Mouse (Mus musculus): ENCODE data around the gene Hhipl1. TPM values are rescaled to one million over a fixed set of nuclear protein-coding genes. Genes with fewer than 3 reads are reported as not detected.

The Hhipl1 gene
- total RNA-seq, 2 experiments from 2014 or later = 0.94 to 1.6 TPM

DNA sequence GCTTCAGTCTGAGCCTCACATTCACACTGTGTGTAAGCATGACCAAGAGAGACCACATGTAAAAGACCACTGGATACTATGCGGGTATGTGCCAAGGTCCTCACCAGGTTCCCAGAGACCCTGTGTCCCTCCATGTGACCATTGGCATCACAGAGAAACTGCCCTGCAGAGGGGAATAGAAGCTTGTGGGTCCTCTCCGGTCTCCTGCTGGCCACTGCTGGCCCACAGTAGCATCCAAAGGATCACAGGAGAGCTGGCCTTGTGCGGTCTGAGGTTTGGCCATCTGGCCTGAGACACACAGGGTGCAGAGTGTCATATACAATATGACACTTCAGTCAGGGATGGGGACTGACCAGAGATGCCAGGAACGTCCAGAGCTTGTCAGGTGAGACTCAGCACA lies 4.0 kb downstream of the Hhipl1 start:
- no peak for DNase-seq
- intact Hi-C loops (cut with DNase I) = no loop called here

DNA sequence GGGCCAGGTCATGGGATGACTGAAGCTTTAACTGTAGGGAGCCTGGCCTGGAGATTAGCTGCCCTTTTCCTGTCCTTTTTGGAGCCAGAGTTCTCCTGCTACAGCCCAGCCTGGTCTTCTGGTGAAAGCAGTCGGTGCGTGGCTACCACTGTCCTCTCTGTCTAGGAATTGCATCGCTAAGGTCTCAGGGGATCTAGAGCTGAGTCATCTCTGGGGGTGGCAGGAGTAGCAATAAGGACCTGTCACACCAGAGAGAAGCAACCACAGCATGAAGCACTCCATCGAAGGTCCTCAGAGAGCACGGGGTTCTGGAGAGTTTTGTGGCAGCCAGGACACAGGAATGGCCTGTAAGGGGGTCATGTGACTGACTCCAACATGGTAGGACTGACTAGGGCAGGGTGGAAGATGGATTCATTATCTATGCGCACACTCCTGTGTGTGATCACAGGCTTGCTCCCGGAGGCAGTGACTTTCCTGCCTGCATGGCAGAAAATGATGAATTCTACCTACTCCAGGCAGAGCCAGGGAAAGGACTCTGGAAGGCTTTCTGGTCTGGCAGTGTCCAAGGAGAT lies 4.5 kb downstream of the Hhipl1 start:
- DNase-seq = no peak
- intact Hi-C loops (cut with DNase I) = no loop called here

DNA sequence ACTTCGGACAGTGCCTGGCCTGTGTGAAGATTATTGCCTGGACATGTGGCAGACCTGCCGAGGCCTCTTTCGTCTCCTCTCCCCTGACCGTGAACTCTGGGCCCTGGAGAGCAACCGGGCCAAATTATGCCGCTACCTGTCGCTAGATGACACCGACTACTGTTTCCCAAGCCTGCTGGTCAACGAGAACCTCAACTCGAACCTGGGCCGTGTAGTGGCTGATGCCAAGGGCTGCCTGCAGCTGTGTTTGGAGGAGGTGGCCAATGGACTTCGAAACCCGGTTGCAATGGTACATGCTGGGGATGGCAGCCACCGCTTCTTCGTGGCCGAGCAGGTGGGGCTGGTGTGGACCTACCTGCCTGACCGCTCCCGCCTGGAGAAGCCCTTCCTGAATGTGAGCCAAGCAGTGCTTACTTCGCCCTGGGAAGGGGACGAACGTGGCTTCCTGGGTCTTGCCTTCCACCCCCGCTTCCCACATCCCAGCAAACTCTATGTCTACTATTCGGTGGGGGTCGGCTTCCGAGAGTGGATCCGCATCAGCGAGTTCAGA lies 5.7 kb downstream of the Hhipl1 start:
- intact Hi-C loops (cut with DNase I) = no loop called here

DNA sequence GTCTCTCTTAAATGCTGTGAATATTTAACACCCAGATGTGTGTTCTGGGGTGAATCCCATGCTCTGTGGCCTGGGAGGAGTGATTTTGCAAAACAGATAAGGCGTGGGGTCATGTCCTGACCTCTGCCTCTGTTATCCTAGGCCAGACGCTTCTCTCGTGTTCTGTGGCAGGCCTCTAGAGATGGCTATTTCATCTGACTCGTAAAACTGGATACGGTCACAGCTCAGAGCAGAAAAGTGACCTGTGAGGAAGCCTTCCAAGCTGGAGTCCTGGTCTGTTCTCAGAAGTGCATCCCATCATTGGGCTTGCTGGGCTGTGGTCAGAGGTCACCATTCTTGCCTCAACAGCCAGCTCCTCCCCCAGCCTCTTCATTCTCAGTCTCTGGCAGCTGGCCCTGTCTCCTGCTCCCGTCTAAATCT lies 6.4 kb downstream of the Hhipl1 start:
- intact Hi-C loops (cut with DNase I) = no loop called here
- no peak for DNase-seq

More for the DNA sequence above, 5.7 kb downstream of the Hhipl1 start:
- DNase-seq = no peak

DNA sequence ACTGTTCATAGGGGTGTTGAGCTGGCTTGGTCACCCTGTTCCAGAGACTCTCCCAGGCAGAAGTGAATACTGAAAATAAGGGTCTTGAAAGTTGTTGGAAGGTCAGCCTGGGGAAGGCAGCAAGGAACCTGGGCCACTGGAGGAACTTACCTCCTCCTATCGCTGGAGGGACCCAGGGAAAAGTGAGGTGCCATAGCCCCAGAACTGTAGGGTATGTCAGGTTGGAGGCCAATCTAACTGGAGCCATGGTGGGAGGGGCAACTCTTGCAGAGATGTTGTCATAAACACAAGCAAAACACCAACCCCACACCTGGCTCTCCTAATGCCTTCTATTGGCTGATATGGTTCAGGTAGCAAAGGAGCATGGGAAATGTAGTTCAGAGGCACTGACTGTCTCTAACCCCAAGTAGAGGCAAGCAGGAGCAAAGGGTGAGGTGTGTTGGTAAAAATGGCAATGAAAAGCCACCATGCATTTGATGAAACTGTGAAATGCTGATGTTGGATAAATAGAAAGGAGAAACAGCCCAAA lies 7.2 kb downstream of the Hhipl1 start:
- no peak for DNase-seq
- intact Hi-C loops (cut with DNase I) = no loop called here

DNA sequence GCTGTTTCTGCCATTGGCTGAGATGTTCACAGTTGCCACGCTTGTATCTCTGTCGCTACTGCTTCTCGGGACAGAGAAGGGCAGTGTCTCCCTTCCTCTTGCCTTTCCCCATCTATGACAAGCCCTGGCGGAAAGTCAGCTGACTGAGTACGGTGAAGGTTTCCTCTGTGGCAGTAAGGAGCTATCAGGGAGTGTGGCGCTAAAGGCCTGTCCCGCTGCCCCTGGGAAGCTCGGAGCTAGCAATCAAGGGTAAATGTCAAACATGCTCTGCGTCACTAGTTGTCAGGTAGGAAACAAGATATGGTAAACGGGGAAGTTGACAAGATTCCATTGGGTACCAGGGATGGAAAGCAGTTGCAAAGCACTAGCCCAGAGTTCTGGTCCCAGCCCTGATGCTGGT lies 9.7 kb downstream of the Hhipl1 start:
- intact Hi-C loops (cut with DNase I) = no loop called here
- DNase-seq = no peak

DNA sequence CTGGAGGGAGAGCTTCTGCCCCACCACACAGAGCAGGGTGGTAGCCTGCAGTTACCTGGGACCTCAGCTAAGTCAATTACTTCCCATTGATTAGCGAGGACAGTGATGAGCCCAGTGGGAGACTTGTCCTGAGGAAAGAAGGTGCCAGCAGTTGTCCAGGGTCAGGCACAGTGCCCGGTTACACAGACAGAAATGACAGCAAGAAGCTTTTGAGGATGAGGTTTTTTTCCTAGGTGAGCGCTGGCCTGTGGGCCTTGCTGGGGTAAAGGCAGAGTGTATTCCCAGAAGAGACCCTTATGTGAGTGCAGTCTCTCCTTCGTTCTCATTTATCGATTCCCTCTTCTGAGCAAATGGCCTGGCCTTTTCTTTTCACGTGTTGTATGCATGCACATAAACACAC lies 10.6 kb downstream of the Hhipl1 start:
- DNase-seq = no peak
- intact Hi-C loops (cut with DNase I) = no loop called here

DNA sequence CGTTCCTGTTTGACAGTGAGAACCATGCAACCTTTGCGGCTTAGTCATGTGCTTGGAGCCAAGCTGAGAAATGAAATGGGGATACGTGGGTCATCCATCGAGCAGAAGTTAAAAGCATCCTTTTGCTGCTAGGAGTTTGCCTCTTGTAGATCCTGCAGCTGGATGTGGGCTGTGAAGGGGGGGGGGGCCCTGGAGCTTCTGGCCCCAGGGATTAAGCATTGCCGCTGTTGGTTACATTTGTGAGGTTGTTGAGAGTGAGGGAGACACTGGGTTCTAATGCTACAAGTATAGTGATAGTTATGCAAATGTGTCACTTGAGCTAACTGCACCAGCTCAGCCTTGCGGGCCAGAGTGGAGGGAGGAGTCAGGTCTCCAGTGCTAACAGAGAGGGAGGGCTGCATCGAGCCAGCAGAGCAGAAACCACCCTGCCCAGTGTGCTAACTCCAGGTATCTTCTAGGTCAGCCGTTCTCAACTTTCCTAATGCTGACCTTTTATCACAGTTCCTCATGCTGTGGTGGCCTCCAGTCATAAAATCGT lies 11.2 kb downstream of the Hhipl1 start:
- DNase-seq = no peak
- intact Hi-C loops (cut with DNase I) = no loop called here

DNA sequence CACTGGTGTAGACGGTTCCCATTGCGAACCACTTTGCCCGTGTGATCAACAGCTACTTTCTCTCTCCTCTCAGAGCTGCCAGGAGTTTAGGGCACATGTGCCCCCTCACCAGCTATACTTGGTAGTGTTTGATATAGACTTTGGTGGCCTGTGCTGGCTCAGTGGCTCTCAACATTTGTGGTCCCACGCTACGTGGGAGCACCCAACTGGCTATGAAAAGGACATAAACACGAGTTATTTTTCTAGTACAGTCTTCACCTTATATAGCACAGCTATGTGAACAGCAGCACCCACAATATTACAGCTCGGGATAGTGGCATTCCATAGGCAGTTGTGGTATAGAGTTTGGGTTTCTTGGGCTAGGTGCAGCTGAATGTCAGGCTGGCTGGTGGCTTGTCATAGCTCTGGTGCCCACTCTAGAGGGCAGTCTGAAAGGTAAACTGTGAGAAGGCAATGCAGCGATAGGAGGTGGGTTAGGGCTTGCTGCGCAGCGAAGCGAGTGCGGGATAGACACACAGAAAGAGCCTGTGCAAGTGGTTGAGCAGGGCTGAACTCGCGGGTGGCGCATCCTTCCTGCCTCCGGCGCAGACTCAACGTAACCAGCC lies 11.9 kb downstream of the Hhipl1 start:
- intact Hi-C loops (cut with DNase I) = no loop called here
- no peak for DNase-seq

DNA sequence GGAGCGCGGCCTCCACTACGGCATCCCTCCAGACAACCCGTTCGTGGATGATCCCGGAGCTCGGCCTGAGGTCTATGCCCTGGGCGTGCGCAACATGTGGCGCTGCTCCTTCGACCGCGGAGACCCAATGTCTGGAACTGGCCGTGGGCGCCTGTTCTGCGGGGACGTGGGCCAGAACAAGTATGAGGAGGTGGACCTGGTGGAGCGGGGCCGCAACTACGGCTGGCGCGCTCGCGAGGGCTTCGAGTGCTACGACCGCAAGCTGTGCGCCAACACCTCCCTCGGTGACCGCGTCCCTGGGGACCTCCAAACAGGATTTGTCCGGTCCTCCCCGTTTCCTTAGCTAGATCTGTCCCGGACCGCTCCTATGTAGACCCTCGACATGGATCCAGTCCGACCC lies 12.4 kb downstream of the Hhipl1 start:
- DNase-seq = no peak
- intact Hi-C loops (cut with DNase I) = no loop called here

DNA sequence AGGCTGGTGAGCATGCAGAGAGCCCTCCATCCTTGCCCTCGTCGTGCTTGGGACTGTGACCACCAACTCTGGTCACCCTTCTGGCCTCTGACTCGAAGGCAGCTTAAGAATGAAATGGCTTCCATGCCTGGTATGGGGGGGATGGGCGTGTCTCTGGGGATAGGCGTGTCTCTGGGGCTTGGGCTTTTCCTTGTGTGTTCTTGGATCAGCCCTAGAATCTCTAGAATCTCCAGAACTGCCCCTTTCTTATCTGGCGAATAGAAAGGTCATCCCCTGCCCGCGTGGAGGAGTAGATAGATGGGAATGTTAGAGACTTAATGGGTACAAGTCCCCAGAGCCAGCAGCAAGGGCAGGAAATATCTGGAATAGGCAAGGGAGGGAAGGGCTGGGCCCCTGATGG lies 14.0 kb downstream of the Hhipl1 start:
- DNase-seq = no peak

DNA sequence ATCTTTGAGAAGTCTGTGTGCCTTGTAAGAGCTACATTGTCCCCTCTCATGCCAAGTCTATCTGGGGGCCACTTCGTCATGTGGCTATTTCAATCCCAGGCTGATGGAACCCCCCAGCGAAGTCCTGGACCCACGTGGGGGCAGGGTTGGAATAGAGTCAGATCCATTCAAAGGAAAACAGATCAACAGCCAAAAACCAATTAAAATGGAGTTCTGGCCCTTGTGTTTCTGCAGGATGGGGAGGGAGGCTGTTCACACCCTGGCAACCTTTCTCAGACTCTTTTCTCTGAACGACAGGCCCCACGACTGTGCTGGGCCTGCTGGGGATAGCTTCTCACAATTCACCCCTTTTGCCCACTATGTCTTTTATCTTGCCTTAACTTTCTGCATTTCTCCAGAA lies 20.3 kb downstream of the Hhipl1 start:
- intact Hi-C loops (cut with DNase I) = no loop called here
- DNase-seq = no peak

More for the DNA sequence above, 14.0 kb downstream of the Hhipl1 start:
- intact Hi-C loops (cut with DNase I) = no loop called here

DNA sequence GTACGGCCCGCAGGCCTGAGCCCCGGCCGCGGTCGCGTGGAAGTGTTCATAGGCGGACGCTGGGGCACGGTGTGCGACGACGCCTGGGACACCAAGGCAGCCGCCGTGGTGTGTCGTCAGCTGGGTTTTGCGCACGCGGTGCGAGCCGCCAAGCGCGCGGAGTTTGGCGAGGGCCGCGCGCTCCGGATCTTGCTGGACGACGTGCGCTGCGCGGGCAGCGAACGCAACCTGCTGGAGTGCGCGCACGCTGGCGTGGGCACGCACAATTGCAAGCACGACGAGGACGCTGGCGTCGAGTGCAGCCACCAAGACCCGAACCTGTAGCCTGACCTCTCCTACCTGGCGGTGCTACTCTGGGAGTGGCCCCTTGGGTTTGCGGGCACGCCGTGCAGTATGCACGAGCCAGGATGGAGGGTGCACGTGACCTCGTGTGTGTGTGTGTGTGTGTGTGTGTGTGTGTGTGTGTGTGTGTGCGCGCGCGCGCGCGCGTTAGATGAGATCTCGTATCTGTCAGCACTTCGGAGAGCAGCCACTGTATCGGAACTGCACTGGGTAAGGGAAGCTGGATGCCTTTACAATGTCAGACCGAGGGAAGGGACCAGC lies 21.9 kb downstream of the Hhipl1 start:
- intact Hi-C loops (cut with DNase I) = no loop called here
- DNase-seq = no peak

DNA sequence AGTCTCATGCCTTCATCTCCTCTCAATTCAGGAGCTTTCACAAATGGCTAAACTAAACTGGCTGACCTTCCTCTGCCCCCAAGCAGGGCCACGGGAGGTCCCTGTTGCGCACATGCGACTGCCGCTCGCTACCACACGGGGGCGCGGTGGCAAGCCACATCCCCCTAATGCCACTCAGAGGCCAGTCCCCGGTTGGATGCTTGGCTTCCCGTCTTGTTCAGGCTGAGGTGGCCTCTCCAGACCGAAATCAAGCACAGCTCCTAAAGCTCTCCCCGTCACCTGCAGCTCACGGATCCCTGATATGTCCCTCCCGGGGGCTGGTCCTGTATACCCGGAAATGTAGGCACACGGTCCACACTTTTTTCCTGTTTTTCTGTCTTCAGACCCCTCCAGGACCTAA lies 27.0 kb downstream of the Hhipl1 start:
- intact Hi-C loops (cut with DNase I) = no loop called here
- peak; percentile 88 to 89 for DNase-seq

DNA sequence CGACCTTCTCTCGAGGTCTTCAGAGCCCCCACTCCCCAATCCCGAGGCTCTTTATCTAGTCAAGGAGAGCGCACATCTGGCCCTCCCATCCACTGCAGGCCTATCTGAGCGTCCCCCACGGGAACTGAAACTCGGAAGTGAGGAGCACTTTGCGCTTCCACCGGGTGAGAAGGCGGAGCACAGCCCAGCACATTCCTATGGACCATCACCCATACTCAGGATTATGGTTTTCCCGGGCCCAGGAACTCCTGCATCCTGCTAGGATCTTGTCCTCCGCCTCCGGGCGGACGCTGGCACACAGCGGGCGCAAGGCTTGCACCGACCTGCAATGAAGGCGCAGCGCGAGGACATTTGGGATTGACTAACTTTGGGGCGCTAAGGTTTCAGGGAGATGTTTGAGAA lies 27.4 kb downstream of the Hhipl1 start:
- intact Hi-C loops (cut with DNase I) = no loop called here
- peak in 1 of 2 experiments; percentile 43 for DNase-seq

DNA sequence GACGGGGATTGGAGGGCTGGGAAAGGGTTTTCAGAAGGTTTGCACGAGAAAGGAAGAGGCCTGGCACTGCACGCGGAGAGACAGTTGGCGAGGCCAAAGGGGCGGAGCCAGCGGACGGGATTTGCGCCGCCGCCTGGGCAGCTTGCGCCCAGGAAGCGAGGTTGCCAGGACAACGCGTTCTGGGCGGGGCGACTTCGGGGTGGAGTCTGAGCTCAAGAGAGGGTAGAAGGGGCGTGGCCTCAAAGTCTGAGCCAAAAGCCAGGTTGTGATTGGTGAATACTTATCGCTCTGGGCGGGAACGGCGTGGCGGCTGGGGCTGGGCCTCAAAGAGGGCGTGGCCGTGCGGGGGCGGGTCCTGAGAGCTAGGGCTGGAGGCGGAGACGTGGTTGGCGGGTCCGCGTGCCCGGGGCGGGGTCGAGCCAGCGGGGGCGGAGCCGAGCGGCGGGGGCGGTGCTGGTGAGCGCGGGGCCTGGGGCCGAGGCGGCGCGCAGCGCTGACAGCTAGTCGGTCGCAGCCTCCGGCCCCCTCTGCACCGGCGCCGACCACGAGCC lies 27.9 kb downstream of the Hhipl1 start, which contains the start of gene Cyp46a1:
Gene Cyp46a1 (plus strand): TSS at position 487 of the 551 bp plus-strand sequence.
- DNase-seq = peak; percentile 99
- intact Hi-C loops (cut with DNase I) = no loop called here

DNA sequence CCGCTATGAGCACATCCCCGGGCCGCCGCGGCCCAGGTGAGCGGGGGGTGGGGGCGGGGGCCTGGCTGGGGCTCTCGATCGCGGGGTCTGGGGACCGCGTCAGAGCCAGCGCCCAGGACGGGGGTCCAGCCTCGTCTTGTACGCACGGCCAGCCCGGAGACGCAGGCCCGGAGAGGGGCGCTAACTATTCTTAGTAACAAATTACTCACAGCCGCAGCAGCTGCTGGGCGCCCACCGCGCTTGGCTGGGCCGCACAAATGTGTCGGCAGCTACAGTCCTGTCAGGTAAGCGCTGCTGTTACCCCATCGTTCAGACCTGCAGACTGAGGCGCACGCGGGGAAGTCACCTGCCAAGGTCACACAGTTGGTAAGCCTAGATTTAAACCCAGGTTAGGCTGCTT lies 28.5 kb downstream of the Hhipl1 start:
- intact Hi-C loops (cut with DNase I) = no loop called here
- DNase-seq = no peak

DNA sequence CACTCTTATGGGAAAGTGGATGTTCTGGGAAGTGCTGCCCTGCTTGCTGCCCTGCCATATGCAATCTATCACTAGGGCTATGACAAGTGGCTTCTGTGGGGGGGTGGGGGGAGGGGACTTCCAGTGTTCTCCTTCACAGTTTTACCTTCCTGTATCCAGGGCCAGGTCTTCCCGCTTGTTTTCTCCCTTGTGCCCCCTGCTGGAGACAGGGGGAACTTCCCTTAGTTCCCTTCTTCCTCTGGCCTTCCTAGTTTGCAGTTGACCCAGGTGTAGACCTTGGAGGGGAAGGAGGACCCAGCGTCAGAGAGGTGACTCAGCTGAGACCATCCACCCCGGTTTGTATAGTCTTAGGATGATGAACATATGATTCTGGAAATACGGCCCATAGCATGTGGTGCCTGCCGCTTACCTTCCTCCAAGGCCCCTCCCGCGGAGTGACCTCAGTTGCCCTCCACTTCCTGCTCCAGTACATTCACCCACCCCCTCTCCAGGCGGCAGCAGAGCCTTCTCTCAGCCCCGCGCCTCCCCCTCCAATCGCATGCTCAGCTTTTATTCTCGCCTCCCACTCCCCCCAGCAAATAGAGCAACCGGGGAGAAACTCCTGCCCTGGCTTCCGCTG lies 32.6 kb downstream of the Hhipl1 start:
- DNase-seq = peak; percentile 24 to 44
- intact Hi-C loops (cut with DNase I) = no loop called here

DNA sequence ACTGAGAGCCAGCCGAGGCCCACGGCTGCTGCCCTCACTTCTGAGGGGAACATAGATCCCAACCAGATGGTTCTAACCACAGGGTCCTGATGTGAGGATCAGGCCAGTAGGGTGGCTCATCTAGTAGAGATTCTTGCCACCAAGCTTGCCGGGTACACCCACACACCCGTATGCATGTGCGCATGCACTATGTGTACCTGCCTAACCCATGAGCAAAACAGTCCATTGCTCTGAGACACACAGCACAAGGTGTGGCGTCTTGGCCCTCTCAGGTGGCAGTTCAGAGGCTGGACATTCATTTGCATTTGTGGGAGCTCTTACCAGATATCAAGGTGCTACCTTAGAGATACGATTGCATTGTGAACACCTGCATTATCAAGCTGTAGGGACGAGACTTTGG lies 42.1 kb downstream of the Hhipl1 start:
- intact Hi-C loops (cut with DNase I) = no loop called here
- DNase-seq = no peak

DNA sequence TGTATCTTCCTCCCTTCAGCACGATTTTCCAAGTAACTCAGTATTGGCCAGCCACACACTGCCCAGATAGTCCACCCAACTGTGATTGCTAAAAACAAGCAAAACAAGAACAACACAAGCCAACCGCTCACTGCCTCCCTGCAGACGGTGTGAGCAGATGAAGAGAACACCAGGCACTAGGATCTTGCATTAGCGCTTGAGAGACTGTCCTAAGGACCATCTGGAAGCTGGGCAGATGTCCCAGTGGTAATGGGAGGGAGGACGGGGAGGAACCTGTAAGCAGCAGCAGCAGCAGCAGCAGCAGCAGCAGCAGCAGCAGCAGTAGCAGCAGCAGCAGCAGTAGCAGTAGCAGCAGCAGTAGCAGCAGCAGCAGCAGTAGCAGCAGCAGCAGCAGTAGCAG lies 43.0 kb downstream of the Hhipl1 start:
- intact Hi-C loops (cut with DNase I) = no loop called here
- no peak for DNase-seq

DNA sequence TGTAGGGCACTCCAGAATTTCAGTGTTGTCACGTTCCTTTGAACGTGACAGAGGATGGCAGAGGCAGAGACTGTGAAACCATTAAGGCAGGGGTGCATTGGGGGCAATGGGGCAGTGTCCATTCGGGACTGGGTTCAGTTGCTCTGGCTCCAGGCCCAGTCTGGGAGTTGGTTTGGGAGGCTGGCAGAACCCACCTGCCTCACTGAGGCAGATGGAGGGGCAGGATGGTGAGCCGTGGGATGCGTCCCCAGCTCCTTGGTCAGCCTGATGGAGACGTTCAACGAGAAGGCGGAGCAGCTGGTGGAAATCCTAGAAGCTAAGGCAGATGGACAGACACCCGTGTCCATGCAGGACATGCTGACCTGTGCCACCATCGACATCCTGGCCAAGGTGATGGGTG lies 44.9 kb downstream of the Hhipl1 start:
- intact Hi-C loops (cut with DNase I) = no loop called here
- no peak for DNase-seq
